Mouse (Mus musculus) urinary bladder, postnatal 14 days (tissue): Measurements from ENCODE around the gene Ror2.

Experiments
- DNase-seq: peaks from one replicate; pipeline ENCODE4 v3.0.0; 2021; ENCODE audit warnings: low spot score

Ror2 gene

GRCm38 (mm10) chr13:53194306-53194705 is 91.6 kb downstream of the Ror2 start:
- no peak for DNase-seq

GRCm38 (mm10) chr13:53193713-53194112 is 92.2 kb downstream of the Ror2 start:
- DNase-seq, result no peak

- no peak for DNase-seq
Measured at GRCm38 (mm10) chr13:53192286-53192685, 93.6 kb downstream of the Ror2 start.

- no peak for DNase-seq
Measured at GRCm38 (mm10) chr13:53191657-53192056, 94.3 kb downstream of the Ror2 start.

DNA sequence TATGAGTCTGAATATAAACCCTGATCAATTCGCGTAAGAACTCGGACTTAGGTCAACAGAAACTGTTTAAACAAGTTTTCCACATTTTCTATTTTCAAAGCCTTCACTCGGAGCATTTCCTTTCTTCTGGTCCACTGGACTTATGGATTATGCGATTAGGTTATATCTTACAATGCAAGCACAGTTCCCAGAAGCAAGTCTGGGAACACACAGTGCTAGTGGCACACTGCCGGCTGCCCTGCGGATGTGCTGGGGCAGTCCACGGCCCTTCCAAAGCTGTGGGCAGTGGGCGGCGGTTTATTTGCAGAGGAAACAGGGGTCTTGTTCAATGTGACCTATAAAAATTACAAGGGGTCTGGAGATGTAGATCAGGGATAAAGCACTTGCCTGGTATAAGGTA is 97.0 kb downstream of the Ror2 start:
- no peak for DNase-seq

DNA sequence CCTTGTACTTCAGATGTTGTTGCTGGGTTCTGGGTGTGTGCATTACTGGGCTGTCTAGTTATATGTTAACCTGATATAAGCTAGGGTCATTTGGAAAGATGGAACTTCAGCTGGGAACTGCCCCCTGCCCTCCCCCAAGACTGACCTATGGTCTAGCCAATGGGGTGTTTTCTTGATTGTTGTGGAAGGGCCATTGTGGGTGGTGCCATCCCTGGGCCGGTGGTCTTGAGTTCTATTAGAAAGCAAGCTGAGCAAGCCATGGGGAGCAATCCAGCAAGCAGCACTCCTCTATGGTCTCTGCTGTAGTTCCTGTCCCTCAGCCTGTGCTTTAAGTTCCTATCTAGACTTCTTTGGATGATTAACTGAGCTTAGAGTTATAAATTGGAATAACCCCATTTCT is 101.1 kb downstream of the Ror2 start:
- no peak for DNase-seq

DNA sequence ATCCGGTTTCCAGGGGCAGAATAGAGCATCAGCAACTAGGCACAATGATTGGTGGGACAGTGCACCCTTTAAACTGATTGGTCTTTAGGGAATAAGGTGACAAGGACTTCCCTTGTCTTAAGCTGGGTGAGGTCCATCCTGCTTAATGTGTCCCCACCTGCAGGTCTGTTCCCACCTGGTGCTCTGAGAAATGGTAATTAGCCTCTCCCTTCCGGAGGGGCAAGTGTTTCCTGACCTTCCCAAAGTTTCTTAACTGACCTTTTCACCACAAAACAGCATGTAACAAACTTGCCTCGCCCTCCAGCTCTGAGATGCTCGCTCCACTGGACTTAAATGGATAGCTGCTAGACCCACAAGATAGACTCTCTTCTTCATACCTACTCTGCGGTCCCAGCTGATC is 101.8 kb downstream of the Ror2 start:
- no peak for DNase-seq

GRCm38 (mm10) chr13:53183161-53183577 is 102.8 kb downstream of the Ror2 start:
- no peak for DNase-seq

- no peak for DNase-seq
Measured at GRCm38 (mm10) chr13:53178594-53178993, 107.3 kb downstream of the Ror2 start.

- DNase-seq, result no peak
Measured at GRCm38 (mm10) chr13:53178171-53178570, 107.8 kb downstream of the Ror2 start.

- no peak for DNase-seq
Measured at GRCm38 (mm10) chr13:53177424-53177718, 108.6 kb downstream of the Ror2 start.

DNA sequence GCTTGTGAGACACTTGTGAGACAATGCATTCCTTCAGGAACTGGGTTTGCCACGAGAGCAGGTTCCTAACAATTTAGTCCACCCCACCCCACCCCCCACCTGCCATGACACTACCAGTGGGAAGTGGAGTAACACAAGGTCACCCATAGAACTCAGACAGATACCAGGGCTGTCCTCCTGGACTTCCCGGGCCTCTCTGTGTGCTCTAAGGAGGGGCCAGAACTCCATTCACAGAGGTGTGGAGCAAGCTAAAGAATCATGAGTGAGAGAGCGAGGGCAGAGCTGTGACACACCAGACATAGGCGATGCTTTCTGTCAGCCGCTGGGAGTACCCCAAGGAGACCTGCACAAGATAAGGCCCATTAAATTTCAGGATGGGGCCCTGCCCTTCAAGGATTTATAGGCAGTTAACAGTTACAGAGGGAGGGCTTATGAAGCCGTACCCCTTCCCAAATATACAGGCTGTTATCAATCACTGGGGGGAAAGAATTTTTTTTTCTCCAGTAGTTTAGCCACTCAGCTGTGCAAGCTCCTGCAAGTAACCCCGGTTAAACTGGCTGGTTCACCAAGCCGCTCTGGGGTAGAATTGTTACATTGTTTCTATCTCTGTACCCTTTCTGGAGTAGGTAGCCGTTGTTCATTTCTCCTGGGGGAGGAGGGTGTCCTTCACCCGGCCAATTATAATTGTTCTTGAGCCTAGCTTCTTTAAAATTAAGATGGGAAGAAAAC is 109.1 kb downstream of the Ror2 start:
- no peak for DNase-seq

GRCm38 (mm10) chr13:53175041-53175440 is 110.9 kb downstream of the Ror2 start:
- no peak for DNase-seq

DNA sequence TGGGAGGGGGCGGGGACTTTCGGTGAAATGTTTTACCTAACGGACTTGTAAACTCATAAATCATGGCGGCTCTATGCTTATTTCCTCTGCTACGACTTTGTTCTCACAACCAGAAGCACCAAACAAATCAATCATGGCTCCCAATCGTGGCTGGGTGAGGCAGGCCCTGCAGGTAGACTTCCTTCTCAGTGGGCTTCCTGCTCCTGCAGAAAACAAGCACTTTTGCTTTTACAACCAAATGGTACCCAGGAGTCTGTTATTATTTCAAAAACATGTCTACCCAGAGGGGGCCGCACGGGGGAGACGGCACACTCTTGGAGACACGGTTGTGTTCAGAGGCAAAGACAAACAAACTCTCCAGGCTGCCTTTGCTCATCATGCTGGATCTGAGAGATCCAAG is 122.3 kb downstream of the Ror2 start:
- no peak for DNase-seq

DNA sequence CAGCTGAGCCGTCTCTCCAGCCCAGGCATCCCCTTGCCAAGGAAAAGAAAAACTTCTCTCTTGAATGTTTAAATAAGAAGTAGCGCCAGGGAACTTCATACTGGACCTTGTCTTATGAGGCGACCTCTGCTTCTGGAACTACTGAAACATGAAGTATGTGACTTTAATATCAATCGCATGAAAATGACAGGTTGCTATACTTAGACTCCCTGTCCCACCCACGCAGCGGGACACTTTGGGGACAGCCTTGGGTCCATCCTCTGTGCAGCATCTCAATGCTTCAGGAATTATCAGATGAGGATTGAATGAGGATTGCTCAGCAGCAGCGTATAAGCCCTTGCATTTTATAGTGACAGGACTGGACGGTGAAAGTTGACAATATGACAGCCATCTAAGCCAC is 122.9 kb downstream of the Ror2 start:
- no peak for DNase-seq

DNA sequence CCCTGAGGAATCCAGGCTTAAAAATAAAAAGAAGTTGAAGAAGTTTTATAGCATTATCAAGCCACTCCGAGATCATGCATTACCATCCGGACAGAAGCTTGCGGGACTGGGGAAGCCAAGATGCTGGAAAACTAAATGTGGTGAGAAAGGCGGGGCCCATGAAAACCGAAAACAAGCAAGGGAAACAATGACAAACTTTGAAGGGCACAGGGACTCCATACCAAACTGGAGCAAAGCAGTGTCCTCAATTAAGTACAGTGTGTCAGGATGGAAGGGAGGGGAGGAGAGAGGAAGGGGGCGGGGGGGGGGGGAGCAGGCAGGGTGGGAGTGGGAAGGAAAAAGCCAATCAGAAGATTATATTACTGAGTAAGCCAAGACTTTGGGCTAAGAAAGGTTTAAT is 126.4 kb downstream of the Ror2 start:
- DNase-seq, result no peak

GRCm38 (mm10) chr13:53158405-53159005 is 127.4 kb downstream of the Ror2 start:
- DNase-seq, result no peak

GRCm38 (mm10) chr13:53156911-53157310 is 129.0 kb downstream of the Ror2 start:
- no peak for DNase-seq

- DNase-seq, result no peak
Measured at GRCm38 (mm10) chr13:53156282-53156681, 129.6 kb downstream of the Ror2 start.

- DNase-seq, result no peak
Measured at GRCm38 (mm10) chr13:53145511-53145910, 140.4 kb downstream of the Ror2 start.

- DNase-seq, result no peak
Measured at GRCm38 (mm10) chr13:53143076-53143475, 142.8 kb downstream of the Ror2 start.

GRCm38 (mm10) chr13:53142268-53142667 is 143.7 kb downstream of the Ror2 start:
- no peak for DNase-seq

DNA sequence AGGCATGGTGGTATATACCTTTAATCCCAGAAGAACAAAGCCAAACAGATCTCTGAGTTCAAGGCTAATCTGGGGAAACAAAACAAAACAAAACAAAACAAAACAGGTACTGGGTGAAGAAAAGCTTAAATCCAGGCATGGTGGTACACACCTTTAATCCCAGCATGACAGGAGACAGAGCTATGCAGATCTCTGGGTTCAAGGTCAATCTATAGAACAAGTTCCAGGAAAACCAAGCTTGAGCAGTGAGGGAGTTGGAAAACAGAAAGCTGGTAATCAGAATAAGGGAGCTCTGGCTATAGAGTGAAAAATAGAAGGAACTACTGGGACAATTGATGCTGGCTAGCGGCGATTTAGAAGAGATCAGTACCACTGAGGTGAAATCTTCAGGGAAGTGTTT is 145.6 kb downstream of the Ror2 start:
- no peak for DNase-seq

- no peak for DNase-seq
Measured at GRCm38 (mm10) chr13:53130567-53130966, 155.4 kb downstream of the Ror2 start.
